Mouse (Mus musculus) cerebellum, postnatal 14 days (tissue): ENCODE results near the gene Olfr31.

Experiments used
- DNase-seq, 2 experiments: peaks; one replicate each; pipeline ENCODE4 v3.0.0; 2021; ENCODE audit warnings: mixed read lengths in 2 of 2

The Olfr31 gene

DNA sequence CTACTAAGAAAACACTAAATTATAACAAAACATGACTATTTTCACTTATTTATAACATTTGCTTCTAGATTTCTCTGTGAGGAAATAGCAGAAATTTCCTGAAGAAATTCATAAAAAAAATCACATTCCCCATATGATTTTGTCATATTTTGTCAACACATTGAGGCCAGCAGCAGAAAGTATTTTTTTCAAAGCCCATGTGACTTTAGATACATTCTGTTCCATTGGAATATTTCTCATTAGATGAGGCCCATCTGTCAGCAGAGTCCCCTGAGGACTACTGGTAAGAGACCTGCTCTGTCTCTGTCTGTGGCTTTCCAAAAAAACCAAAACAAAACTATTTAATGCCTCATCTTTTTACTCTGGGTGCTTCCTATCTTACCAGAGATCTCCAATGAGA lies at the start of gene Olfr31:
Olfr31 (plus strand) TSS at position 301 of the 400 bp plus-strand sequence.
- DNase-seq, result no peak

DNA sequence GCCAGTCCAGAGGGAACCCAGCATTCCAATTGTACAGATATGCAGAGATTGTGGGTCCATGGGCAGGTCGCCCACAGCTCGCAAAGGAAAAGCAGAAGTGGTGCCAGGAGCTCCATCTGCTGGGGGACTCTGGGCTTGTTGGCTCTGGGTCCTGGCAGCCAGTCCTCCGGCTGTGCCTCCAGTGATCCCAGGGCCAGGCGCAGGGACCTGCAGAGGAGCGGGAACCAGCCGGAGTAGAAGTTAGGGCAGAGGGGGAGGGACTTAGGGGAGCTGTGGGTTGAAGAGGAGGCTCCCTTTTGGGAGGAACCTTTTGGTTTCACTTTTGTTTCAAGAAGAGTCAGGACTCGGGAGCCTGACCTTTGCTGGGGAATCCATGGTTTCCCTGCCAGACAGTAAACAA lies 28.2 kb upstream of the Olfr31 start:
- DNase-seq, result peak; percentile 70 to 75

DNA sequence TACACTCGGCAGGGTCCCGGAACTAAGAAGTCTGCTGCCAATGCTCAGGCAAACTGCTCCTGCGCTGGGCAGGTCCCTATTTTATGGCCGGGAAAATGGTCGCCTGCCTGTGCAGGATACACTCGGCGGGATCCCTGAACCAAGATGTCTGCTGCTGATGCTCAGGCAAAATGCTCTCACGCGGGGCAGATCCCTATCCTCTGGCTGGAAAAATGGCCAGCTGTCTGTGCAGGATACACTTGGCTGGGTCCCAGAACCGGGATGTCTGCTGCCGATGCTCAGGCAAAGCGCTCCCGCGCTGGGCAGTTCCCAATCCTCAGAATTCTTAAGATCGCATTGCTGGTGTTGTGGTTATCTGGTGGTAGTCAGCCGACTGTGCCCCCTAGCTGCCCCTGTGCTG lies 13.7 kb upstream of the Olfr31 start:
- DNase-seq, result peak; percentile 70 to 77

DNA sequence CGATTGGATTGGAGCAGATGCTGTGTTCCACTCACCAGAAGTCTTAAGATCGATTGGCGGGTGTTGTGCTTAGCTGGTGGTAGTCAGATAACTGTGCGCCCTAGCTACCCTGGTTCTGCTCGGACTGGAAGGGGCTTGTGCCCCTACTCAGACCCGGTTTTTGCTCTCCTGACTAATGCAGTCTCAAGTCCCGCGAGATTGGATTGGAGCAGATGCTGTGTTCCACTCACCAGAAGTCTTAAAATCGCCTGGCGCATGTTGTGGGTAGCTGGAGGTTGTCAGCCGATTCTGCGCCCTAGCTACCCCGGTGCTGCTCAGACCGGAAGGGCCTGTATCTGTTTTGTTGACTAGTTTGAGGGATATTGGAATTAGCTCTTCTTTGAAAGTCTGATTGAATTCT lies 13.2 kb upstream of the Olfr31 start:
- DNase-seq, result peak; percentile 36 to 37

DNA sequence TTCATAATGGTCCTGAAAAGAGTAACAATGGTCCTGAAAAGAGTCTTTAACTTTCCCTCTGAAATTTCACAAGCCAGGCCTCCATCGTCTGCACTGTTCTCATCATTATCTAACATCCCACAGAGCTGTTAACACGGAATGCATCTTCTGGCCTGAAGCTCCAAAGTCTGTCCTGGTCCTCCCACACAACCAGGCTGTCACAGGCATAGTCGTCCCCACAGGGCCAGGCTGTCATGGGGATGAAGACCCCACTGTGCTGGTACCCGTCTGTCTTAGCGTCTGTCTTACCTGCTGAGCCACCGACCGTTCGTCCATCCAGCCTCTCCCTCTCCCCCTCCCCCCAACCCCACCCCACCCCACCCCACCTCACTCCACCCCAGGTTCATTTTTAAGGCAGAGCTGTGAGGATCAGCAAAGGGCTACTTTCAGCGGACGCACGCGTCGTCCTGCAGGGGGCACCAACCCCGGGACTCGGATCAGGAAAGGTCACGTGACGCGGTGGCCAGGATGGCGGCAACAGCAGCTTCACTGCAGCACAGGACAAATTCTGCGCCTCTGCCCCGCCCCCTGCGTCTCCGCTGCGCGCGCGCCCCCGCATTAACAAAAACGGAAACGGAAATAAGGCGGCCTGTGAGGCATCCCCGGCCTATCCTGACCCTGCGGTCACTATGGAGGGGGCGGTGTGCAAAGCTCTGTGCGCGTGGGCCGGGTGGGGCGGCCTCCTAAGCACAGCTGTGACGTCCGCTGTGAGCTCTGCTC lies 22.7 kb downstream of the Olfr31 start:
- DNase-seq, result peak; percentile 92 to 96

DNA sequence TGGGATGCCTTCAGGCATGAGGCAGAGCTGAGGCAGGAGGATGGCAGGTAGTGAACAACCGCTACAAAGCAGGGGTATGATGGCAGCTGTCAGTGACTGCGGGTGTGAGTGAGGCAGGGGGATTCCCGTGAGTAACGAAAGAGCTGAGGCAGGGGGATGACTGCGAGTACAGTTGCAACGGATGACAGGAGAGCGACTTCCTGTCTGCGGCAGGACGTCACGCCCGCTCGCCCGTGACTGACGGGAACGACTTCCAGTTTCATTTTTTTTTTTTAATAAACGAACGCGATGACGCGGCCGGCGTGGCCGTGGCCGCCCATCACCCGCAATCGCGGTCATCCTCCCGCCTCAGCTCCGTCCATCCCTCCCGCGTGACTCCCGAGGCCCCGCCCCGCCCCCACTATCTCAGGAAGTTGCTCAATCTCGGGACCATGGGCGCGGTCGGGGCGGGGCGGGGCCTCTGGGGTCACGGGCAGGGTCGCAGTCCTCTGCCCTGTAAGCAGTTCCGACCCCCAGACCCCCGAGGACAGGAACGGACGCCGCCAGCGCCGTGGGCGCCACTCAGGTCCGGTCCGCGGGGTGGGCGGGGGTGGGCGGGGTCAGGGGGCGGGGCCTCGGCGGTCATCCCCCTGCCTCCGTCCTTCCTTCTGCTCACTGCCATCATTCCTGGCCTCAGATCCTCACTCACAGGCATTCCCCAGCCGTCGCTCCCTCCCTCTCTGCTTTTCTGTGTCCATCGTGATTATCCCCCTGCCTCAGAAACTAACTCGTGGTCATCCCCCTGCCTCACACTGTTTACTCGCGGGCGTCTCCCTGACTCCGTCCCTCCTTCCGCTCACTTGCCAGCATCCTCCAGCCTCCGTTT lies 23.6 kb downstream of the Olfr31 start, which contains the start of gene Il3ra:
Il3ra (plus strand) TSS at position 328 of the 865 bp plus-strand sequence.
- DNase-seq, result peak; percentile 80 to 89

DNA sequence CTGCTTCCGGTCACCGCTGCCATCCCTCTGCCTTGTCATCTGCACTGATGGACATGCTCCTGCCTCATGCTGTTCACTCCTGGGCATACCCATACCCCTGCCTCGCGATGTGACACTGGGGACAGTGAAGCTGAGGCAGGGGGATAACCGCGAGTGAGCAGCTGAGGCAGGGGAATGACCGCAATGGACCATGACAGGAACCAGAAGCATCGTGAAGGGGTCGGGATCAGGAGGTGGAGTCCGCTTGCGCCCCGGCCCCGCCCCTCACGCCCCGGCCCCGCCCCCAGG lies 24.1 kb downstream of the Olfr31 start:
- no peak for DNase-seq

DNA sequence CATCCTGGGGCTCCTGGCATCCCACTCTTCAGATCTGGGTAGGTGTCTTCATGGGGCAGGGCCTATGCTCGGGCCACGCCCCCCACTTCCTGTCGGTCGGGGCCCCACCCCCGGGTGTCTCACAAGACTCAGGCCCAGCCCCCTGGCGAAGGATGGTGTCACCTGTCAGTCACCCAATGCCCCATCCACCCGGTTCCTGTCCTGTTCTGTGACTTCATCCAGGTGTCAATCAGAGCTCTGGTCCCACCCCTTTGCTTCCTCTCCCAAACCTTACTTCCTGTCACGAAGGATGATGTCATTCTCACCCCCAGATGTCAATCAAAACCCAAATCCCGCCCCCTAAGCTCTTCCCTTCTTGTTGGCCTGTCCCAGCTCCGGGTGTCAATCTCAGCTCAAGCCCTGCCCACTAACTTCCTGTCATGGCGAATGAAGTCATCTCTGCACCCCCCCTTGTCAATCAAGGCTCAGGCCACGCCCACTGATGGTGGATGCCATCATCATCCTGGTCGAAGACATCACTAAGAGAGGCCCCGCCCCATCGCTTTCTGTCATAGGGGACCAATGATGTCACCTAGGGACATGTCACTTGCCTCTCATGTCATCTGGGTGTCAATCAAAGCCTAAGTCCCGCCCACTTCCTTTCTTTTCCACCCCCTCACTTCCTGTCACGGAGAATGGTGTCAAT lies 24.7 kb downstream of the Olfr31 start:
- peak; percentile 32 to 71 for DNase-seq

DNA sequence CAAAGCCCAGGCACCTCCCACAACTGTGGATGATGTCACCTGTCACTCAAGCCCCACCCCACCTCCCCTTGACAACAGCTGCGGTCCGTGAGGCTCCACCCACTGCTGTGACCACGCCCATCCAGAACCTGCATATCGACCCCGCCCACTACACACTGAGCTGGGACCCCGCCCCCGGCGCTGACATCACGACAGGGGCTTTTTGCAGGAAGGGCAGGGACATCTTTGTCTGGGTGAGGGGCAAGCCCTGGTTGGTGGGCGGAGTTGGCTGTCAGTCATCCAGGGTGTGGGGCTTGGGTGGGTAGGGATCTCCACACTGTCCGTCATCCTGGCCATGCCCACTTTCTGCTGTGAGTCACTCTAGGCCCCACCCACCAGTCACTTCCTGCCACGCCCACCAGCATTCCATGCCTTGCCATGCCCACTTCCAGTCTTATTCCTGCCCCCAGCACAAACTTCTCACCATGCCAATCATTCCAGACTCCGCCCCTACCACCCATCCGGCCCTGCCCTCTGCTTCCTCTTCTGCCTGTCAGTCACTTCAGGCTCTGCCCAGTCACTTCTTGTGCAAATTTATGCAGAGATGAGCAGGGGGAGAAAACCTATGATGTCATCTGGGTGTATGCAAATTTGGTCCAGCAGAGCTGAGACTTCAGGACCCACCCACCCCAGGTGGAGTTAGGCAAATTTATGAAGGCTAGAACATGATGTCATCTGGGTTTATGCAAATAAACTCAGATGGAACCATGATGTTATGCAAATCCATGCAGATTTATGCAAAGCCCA lies 25.4 kb downstream of the Olfr31 start:
- DNase-seq, result peak; percentile 28 to 64

DNA sequence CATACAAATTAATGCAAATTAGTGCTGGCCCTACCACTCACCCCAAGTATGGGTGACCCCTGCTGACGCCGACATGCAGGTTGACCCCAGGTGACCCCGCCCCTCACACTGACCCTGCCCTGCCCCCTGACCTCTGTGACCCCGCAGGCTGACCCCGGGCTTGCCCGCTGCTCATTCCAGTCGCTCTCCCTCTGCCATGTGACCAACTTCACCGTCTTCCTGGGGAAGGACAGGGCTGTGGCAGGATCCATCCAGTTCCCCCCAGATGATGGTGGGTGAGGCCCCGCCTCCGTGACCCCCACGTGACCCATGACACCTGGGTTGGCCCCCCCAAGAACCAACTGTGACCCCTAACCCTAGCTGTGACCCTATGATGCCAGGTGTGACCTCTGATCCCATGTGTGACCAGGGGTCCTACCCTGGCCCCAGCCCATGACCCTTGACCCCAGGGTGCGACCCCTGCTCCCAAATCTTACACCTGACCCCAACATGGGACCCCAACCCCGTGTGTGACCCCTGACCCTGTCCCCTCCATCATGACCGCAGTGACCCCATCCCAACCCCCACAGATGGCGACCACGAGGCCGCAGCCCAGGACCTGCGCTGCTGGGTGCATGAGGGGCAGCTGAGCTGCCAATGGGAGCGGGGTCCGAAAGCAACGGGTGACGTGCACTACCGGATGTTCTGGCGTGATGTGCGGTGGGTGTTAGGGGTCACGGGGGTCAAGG lies 26.2 kb downstream of the Olfr31 start:
- peak; percentile 18 to 52 for DNase-seq

DNA sequence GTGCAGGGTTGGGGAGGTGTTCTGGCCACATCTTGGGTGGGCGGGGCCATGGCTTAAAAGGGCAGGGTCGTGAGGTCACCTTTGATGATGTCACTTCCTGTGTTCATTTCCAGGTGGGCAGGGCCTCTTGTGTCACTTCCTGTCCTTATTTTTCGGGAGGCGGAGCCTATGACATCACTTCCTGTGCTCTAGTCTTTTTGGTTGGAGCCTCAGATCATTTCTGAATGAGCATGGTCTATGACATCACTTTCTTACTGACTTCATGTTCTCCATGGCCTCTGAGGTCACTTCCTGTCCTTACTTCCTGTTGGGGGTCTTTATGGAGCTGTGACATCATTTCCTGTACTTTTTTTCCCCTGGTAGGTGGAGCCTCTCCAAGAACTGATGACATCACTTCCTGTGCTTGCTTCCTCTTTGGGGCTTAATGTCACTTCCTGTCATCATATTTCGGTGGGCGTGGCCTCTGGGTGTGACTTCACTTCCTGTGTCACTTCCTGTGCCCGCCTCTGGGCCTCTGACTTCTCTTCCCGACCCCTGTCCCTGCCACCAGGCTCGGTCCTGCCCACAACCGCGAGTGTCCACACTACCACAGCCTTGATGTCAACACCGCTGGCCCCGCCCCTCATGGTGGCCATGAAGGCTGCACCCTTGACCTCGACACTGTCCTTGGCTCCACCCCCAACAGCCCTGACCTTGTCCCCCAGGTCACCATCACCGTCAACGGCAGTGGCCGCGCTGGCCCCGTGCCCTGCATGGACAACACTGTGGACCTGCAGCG lies 27.0 kb downstream of the Olfr31 start:
- DNase-seq, result peak; percentile 7 to 42

DNA sequence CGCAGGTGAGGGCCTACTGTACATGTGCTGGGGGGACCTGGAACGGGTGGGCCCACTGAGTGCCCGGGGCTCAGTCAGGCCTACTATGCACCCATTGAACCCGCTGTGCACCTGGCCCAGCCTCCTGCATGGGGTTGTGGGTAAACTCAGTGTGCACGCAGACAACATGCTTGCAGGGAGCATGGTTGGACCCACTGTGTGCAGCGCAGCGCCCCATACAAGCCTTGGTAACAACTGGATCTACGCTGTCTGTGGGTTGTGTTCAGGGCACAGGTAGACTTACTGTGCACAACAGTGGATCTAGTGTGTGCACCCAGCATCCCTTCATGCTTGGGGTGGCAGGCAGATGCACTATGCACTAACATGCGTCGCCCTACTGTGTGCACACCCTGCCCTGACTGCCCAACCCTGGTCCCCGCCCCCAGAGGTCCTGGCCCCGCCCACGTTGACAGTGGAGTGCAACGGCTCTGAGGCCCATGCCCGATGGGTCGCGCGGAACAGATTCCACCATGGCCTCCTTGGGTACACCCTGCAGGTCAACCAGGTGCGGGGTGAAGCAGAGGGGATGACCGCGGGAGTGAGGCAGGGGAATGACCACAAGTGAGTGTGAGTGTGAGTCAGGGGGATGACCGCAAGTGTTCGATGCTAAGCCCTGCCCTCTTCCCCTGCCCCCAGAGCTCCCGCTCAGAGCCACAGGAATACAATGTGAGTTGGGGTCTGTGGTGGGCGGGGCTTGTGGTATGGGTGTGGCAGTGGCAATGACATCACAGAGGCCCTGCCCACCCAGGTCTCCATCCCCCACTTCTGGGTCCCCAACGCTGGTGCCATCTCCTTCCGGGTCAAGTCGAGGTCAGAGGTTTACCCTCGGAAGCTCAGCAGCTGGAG lies 27.9 kb downstream of the Olfr31 start:
- peak; percentile 4 to 35 for DNase-seq

DNA sequence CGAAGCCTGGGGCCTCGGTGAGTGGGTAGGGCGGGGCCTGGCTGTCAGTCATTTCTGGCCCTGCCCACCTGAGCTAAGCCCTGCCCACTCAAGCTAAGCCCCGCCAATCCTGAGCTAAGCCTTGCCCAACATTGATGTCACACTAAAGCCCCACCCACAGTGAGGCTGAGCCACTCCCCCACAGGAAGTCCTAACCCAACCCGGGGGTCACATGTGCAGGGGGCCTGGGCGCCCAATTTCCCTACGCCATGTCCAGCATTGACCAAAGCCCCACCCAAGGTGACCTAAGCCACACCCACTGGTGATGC lies 28.5 kb downstream of the Olfr31 start:
- DNase-seq, result peak in 1 of 2 experiments; percentile 12

DNA sequence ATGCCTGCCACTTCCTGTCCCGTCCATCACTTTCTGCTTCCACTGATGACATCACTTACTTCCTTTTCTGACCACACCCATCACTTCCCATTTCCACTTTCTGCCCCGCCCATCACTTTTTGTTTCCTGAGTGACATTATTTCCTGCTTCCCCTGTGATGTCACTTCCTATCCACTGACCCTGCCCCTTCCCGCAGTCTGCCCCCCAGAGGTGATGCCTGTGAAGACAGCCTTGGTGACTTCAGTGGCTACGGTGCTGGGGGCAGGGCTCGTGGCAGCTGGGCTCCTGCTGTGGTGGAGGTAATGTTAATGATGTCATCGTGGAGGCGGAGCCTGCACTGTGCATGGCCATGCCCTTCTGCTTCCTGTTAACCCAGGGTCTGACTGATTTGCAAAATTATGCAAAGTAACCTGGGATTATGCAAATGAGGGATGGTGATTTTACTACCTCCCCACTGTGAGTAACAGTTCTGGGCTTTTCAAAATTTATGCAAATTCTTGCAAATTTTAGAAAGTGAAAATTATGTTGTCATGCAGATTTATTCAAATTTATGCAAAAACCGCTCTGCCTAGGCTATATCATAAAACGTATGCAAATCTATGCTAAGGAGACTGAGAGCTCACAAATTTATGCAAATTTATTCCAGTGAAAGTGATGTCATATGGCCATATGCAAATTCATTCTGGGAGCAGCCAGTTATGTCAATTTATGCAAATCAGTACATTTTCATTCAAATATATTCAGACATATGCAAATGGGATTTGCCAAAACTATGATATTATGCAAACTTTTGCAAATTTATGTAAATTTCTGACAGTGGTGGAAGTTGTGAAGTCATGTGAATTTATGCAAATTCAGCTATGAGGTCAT lies 29.3 kb downstream of the Olfr31 start:
- DNase-seq, result peak; percentile 2 to 30

DNA sequence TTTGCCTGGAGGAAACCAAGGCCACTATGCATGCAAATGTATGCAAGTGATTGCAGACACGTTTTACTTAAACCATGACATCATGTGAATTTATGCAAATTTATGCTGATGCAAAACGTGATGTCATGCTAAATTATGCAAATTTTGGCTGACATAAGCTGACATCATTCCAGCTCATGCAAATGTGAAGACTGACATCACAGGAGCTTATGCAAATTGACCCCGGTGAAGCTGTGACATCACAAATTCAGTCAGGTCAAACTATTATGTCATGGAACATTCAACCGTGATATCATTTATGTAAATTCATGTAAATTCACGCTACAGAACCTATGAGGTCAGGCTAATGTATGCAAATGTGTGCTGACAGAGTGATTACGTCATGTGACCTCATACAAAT lies 30.0 kb downstream of the Olfr31 start:
- no peak for DNase-seq

DNA sequence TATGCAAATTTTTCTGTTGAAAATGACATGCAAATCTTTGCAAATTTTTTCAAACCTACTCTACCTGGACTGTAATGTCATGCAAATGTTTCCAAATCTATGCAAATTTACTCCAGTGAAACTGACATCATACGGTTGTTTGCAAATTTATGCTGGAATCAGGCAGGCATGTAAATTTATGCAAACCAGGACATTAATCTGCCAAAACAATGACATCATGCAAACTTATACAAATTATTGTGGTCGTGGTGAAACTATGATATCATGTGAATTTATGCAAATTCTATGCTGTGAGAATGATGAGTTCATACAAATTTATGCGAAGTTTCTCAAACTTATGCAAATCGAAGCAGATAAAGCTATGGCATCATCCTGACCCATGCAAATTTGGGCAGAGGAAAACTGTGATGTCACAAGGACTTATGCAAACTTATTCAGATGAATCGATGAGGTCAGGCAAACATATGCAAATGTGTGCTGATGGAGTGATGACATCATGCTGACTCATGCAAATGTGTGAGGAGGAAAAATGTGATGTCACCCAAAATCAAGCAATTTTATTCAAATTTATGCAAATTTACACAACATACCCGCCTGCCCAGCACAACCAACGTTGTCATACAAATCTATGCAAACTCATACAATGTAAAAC lies 30.6 kb downstream of the Olfr31 start:
- no peak for DNase-seq

DNA sequence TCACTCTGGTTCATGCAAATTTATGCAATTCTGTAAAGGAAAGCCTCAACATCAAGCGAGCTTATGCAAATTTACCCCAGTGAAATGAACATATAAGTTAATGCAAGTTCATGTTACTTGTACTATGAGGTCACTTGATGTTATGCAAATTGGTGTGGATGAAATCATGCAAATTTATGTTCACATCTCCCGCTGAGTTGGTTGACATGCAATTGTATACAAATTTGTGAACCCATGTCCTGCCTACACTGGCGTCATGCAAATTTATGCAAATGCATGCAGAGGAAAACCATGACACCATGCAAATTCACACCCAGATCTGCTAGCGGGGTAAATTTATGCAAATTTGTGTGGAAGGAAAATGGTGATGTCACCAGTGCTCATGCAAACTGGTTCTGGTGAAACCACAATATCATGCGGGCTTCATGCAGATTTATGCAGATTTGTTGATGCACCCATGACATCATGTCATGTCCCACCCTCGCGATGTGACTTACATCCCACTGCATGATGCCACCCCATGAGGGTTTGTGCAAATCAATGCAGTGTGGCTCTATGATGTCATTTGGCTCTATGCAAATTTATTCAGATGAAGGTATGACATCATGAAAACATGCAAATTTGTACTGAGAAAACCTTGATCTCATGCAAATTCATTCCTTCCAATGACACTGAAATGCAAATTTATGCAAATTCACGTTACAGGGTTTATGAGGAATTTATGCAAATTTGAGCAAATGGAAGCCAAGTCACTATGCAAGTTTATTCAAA lies 31.3 kb downstream of the Olfr31 start:
- DNase-seq, result no peak
